Mouse (Mus musculus): ENCODE measurements around the gene Crybb3. TPM values are rescaled to one million over a fixed set of nuclear protein-coding genes. Genes with fewer than 3 reads are reported as not detected.
"Not testable (repeated sequence)": the region's sequence is repeated elsewhere in the genome, so short reads cannot be mapped to it uniquely, and the experiment has no call there.

The Crybb3 gene
- total RNA-seq (2021), result 0.70 TPM in 1 of 2 replicates, not detected in the other
- long read RNA-seq, result 0 reads

GRCm38 (mm10) chr5:113081439-113081838 lies at the start of gene Crybb3:
Crybb3 (minus strand) TSS chr5:113081584.
- peak; percentile 45 for DNase-seq

DNA sequence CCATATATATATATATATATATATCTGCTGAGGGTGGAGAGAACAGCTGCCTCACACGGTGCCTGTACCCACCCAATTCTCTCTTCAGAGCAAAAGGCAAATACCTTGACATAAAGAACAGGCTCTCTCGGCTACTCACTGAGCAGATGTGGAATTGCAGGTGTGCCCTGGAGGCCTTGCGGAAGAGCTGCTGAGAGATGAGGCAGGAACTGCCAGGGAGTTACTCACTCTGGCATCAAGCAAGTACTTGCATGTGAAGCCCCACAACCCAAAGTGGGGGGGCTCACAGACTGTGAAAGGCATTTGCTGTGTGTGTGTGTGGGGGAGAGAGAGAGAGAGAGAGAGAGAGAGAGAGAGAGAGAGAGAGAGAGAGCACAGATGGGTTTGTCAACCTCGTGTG lies 47.0 kb upstream of the Crybb3 start:
- DNase-seq, result no peak

DNA sequence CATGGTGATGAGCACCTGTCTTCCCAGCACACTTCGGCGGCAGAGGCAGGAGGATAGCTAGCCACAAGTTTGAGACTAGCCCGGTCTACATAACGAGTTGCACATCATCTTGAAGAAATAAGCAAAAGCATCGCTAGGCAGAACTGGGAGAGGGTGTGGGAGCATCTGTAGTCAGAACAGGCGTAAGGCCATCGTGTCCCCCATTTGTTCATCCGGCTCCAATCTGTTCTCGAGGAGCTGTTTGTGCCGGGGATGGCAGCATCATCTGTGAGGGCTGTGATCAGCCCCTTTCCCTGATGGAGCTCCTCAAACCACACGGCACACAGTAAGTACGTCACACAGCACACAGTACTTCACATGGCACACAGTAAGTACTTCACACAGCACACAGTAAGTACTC lies 45.1 kb upstream of the Crybb3 start:
- no peak for DNase-seq

GRCm38 (mm10) chr5:113123693-113124092 lies 42.3 kb upstream of the Crybb3 start:
- DNase-seq, result no peak

DNA sequence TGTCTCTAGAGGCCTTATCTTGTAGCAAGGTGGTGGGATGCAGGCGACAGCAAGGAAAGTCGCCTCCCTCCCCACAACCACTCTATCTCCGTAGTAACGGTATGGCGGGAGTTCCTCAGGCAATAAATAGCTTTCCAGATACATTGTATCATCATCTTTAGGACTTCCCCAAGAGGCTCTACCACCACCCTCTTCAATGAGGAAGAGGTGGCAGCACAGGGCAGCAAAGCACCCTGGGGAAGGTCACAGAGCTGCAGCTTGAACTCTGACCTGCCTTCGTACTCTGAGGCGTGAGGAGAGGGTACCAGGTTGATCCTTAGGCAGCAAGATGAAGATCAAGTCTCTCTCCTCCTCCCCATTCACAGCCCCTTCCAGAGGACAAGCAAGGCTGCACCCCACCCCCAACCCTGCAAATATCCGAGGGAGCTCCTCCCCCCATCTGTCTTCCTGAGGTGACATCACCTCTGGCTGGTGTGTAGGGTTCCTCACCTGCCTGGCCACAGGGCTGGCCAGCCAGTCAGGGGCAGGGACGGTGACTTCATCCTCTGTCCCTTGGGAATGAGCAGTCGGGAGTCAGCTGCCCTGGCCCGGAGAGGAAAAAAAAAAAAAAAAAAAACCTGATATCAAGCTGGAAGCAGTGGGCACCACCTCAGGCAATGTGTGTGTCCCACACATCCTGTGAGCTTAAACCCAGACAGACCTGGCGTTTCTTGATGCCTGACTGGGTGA lies 41.1 kb upstream of the Crybb3 start:
- no peak for DNase-seq

DNA sequence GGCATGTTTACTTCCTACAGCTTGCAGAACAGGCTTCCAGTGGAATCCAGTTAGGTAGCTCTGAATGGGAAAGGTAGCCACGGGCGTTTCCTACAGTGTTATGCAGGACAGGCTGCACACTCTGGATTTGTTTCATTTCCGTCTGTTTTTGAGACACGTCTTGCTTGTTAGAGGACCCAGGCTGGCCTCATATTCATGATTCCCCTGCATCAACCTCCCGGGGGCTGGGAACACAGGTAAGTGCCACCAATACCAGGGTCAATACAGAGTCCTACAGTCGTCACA lies 40.1 kb upstream of the Crybb3 start:
- DNase-seq, result no peak

- DNase-seq, result no peak
Observed at GRCm38 (mm10) chr5:113120741-113121590, 39.6 kb upstream of the Crybb3 start.

- no peak for DNase-seq
Observed at GRCm38 (mm10) chr5:113119861-113120465, 38.6 kb upstream of the Crybb3 start.

DNA sequence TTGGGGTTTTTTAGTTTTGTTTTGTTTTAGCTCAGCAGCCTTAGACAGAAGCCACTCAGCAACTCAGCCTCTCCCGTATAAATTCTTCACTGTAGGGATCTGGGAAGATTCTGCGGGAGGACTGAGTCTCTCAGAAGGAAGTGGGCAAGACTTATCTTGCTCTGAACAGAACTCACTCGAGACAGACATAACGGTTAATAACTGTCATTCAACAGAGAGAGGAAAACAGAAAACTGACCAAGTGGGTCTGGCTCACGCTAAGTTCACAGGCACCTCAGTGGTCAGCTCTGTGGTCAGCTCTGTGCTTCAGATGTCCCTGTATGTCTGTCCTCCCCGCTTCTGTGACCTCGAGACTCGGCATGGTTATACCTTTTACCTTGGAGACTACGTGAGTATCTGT lies 37.9 kb upstream of the Crybb3 start:
- no peak for DNase-seq

DNA sequence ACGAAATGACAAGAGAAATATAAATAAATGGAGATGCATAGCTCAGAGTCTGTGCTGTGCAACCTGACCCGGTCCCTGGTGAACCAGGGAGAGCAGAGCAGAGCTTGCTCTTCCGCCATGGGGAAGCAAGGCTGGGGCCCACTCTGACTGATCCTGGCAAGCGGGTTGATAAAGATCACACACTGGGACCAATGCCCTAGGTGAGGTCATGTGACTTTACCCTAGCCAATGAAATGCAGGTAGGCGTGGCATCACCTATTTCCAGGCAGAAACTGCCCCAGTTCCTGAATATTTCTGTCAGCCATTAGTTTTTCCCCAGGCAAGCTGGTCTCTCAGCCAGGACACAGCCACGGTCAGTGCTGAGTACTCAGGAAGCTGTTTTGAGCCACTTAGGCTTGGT lies 37.3 kb upstream of the Crybb3 start:
- no peak for DNase-seq

GRCm38 (mm10) chr5:113117361-113117760 lies 36.0 kb upstream of the Crybb3 start:
- DNase-seq, result no peak

GRCm38 (mm10) chr5:113115896-113116295 lies 34.5 kb upstream of the Crybb3 start:
- no peak for DNase-seq

DNA sequence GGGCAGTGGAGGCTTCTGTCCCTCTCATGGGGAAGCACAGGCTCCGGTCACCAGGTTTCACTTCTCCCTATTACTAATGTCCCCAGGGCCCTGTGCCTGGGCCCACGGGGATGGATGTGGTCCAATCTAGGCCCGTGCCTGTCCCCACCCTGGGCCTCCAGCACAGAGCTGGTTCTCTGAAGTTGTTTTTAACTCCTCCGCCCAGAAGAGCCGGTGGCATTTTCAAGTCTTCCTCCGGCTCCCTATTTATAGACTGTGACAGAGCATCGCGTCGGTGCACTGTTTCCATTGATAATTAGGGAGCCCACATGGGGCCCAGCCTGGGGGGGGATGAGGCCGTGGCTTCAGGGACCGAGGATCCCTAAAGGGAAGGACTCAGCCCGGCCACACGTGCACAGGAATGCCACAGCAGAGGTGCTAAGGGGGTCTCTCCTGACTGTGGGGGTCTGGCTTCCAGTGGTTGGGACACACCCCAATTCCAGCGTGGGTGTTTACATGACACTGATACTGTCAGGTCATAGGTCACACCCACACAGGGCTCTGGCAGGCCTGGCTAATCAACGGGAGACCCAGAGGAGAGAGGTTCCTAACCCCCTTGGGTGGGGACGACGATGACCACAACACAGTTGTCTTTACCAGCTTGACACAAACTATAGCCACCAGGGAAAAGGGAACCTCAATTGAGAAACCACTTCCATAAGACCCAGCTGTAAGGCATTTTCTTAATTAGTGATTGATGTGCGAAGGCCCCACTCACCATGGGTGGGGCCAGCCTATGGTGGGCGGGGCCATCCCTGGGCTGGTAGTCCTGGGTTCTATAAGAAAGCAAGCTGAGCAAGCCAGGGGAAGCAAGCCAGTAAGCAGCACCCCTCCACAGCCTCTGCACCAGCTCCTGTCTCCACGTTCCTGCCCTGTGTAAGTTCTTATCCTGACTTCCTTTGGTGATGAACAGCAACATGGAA lies 33.2 kb upstream of the Crybb3 start:
- no peak for DNase-seq

GRCm38 (mm10) chr5:113113120-113113519 lies 31.7 kb upstream of the Crybb3 start:
- DNase-seq, result no peak

GRCm38 (mm10) chr5:113111336-113111735 lies 30.0 kb upstream of the Crybb3 start:
- DNase-seq, result no peak

DNA sequence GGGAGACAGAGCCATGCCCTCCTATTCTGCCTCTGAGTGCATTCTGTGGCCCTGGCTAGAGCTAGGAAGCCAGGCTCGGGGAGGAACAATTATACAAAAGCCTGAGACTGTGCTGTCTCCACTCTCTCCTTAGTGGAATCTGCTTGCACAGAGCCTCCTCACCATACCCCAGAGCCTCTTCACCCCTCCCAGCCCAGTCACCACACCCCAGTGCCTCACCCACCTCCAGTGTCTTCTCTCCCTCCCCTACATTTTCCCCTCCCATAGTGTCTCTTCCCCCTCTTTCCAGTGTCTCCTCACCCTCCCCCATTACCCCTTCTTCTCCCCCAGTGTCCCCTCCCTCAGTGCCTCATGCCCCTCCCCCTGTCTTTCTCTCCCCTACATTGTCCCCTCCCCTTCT lies 29.5 kb upstream of the Crybb3 start:
- DNase-seq, result no peak

GRCm38 (mm10) chr5:113109651-113110050 lies 28.3 kb upstream of the Crybb3 start:
- not testable (repeated sequence) for DNase-seq

- no peak for DNase-seq
Observed at GRCm38 (mm10) chr5:113108165-113108764, 26.9 kb upstream of the Crybb3 start.

GRCm38 (mm10) chr5:113107709-113108108 lies 26.3 kb upstream of the Crybb3 start:
- DNase-seq, result peak; percentile 30

DNA sequence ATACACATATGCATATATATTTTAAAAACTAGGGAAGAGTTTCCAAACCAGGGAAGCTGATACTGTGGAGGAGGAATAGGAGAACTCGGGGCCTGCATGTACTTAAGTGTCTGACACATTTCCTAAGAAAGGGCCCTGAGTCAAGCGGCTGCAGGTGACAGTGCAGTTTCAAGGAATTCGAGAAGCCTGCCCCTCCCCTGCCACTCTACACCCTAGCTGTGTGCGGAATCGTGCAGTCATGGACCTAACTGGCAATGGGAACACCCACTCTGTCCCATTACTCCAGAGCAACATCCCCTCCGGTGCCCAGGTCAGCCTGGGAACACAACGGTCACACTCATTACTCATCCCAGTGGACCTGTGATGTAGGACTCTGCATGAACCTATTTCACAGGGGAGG lies 25.2 kb upstream of the Crybb3 start:
- no peak for DNase-seq

DNA sequence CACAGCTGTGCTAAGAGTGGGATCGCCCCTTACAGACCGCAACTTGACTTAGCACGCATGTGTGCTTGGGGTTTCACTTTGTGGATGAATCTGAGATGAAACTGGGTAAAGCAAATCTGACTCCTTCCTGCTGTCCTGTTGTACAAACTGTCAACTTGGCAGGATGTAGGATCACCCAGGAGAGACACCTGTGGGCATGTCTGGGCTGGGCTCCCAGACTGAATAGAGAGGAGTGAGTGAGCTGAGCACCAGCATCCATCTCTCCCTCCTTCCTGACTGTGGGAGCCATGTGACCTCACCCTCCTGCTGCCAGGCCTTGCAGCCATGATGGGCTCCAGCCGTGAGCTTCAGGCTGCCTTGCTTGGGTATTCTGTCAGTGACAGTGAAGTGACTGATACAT lies 24.1 kb upstream of the Crybb3 start:
- DNase-seq, result no peak

- DNase-seq, result no peak
Observed at GRCm38 (mm10) chr5:113105035-113105434, 23.7 kb upstream of the Crybb3 start.

Data from adrenal gland, postnatal 25 days (tissue).